Mouse (Mus musculus): ENCODE measurements around the gene Slc6a12. TPM values are rescaled to one million over a fixed set of nuclear protein-coding genes. Genes with fewer than 3 reads are reported as not detected.

Gene Slc6a12
- total RNA-seq, 4 experiments from 2014 or later = 0.16 to 0.53 (median 0.26) TPM

DNA sequence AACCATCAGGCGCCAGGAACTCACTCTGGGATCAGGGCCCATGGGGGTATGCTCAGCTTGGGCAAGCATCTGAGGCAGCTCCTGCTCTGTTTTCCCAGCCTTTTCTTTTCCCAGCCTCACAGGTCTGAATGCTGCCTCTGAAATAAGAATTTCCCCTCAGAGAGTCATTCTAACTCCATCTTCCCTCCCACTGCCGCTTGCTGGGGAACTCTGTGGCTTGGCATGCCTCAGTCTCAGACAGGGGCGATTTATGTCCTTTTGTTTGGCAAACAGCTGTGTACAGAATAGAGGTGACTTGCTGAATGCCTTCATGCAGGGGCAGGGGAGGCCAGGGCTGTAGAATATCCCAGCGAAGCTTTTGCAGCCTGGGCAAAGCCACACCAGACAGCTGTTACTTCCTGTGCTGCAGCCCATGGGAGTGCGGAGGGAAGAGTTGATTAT is 64.7 kb downstream of the Slc6a12 start:
- no peak for DNase-seq (ENCODE audit: low spot score in 2 of 2)

DNA sequence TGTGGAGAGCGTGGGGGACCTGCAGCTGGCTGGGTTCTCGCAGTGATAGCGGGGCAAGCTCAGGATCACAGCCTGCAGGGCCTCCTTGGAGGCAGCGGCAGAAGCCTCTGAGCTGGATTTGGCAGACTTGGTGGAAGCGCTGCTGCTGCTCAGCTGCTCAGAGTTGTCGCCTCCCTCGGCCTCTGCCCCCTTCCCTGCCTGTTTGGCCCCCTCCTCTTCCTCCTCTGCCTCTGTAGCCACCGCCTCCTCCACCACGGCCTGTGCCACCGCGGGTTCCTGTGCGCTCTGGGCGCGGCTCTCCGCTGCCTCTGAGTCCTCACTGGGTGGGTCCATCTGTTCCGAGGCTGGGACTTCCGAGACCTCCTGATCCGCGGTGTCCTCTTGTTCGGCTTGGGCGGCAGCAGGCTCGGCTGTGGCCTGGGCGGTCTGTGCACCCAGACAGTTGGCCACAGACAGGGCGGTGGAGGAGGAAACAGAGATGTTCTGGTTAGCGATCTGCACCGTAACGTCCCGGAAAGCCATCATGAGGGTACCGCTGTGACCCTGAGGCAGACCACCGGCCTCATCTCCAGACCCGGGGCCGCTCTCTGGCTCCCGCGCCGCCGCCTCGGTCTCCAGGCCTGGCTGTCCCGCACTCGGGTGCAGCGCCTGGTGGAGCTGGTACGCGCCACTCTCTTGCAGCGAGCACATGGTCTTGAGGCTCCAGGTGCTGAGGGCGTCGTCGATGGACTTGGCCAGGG is 69.9 kb downstream of the Slc6a12 start:
- DNase-seq (ENCODE audit: low spot score in 2 of 2) = no peak

Small RNAs within 50 kb of the gene (microRNA-seq; reads per million reads assigned to microRNA genes)
- gene Gm24855 = not detected

Other genes starting within 250 kb of the Slc6a12 start
- gene Mical3, start 212.1 kb upstream of the Slc6a12 start, total RNA-seq (2022) = 10 to 100 TPM; 55.7 to 68.0 (median 57.4) TPM
- gene Pex26, start 159.4 kb upstream of the Slc6a12 start, total RNA-seq (2022) = 1 to 10 TPM; 2.7 to 3.9 (median 3.5) TPM
- gene Tuba8, start 132.4 kb upstream of the Slc6a12 start, total RNA-seq (2022) = 100 to 1,000 TPM; 231 to 245 (median 239) TPM
- gene Usp18, start 97.2 kb upstream of the Slc6a12 start, total RNA-seq (2022) = 1 to 10 TPM; 1.0 to 1.5 (median 1.3) TPM
- gene Slc6a13, start 42.8 kb upstream of the Slc6a12 start, total RNA-seq (2022) = 1 to 10 TPM in 1 of 4 experiments, under 1 TPM in 2, not detected in 1; 0.59 to 1.1 (median 0.60) TPM
- under 1 TPM; 0.24 to 0.65 (median 0.33) TPM for gene Iqsec3, start 130.6 kb downstream of the Slc6a12 start, total RNA-seq (2022)

Data from gastrocnemius, adult 8-10 months (tissue).